Mouse (Mus musculus) regulatory T cell (primary cell): Measurements from ENCODE around the gene Gm45140.

Experiments used
- in situ Hi-C: fragments of 300-600 bp; cut with MboI, MseI; formaldehyde crosslinking; loops from one replicate; pipeline ENCODE4 v1.15.1; 2025; ENCODE audit warnings: high pct_unique_total_duplicates

Gm45140 gene

DNA sequence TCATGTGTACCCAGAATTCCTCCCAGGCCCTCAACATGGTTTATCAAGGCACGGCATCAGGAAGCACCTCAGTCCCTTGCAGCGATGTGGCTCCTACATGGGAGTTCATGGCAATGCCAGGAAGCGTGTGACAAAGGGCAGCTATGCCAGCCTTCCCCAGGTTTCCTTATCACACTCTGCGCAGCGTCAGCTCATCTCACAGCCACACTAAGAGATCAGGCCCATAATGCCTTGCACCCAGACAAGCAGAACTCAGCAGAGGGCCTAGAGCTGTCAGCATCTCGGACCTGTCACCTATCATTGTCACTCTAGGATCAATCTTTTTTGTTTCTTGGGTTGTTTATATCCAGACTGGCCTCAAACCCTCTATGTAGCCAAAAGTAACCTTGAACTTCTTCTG is 36.0 kb downstream of the Gm45140 start:
- in situ Hi-C loops = no loop called here

- in situ Hi-C loops = no loop called here
Observed at GRCm38 (mm10) chr6:87797321-87797720, 38.3 kb downstream of the Gm45140 start.

- in situ Hi-C loops = no loop called here
Observed at GRCm38 (mm10) chr6:87796251-87796880, 39.2 kb downstream of the Gm45140 start.

DNA sequence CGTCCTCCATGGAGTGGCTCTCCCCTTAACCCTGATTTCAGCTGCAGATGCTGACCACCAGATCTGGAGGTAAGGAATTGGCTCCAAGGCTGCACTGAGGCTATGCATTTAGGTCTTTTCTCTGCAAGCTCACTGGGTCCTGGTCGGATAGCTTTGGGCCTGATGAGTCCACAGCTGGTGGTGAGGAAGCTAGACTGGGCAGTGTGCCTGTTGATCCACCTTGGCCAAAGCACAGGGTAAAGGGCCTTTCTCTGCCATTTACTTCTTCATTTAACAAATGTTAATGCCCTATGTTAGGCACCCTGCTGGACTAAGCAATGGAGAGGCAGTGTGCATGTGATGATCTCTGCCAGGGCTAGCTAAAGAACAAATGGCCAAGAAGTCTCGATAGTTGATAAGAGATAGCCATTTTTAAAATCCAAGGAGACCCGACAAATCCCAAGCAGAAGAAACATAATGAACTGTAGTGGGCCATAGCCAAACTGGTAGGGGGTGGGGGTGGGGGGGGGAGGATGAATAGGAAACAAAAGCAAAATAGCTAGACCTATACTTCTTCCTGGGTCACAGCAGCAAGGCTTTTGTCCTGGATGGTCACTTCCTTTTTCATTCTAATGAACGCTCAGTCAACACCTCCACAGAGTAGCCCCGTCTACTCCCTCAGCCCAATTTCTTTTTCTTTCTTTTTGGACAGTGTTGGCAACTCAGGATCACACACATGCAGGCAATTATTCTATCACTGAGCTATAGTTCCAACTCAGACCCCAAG is 40.0 kb downstream of the Gm45140 start:
- in situ Hi-C loops = no loop called here

GRCm38 (mm10) chr6:87793821-87794510 is 41.6 kb downstream of the Gm45140 start:
- in situ Hi-C loops = no loop called here

- in situ Hi-C loops = no loop called here
Observed at GRCm38 (mm10) chr6:87791826-87792225, 43.8 kb downstream of the Gm45140 start.

DNA sequence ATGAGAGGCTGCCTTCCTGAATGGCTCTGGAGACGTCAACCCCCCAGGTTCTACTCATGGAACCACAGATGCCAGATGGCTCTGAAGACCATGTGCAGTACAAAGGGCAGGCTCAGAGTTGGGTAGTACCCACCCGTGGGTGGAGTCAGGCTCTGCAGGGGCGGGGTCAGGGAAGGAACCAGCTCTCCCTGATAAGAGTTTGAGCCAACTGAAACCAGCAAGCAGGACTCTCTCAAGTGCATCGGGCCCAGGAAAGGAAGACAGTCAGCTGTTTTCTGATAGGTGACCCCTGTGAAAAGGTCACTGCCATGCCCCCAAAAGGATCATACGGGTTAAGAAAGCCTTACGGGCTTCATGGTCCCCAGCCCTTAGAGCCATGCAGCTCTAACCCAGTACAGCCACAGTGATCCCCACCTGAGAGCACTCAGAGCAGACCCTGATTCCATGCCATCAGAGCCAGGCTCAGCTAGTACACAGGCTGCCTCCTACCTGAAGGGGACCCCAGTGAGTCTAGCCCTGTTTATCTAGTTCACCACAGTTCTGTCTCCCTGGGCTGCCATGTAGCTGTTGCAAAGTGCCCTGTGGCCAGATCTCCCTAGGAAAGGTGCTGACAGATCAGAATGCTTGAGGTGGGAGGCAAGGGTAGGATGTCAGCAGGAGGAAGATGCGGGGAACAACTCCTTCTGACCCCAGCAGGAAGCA is 44.7 kb downstream of the Gm45140 start:
- in situ Hi-C loops = no loop called here

DNA sequence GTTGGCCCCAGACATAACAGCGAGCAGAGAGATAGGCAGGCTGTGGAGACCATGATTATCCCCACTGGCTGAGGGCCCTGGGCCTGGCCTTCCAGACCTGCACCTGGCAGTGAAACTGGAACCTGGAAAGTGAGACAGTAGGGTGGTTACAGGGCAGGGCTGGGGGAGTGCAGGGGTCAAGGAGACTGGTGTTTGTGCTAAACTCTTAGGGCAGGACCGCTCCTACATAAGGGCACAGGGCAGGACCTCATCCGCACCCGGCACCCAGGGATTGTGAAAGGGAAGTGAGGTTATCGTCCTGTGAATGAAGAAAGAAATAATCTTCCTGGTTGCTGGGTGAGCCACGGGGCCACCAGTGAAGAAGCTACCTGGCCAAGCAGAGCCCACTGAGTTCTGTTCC is 45.8 kb downstream of the Gm45140 start:
- in situ Hi-C loops = loop anchor here (10.0 kb wide), 1 partner anchor 1645 kb away; no protein-coding TSS in a partner anchor

DNA sequence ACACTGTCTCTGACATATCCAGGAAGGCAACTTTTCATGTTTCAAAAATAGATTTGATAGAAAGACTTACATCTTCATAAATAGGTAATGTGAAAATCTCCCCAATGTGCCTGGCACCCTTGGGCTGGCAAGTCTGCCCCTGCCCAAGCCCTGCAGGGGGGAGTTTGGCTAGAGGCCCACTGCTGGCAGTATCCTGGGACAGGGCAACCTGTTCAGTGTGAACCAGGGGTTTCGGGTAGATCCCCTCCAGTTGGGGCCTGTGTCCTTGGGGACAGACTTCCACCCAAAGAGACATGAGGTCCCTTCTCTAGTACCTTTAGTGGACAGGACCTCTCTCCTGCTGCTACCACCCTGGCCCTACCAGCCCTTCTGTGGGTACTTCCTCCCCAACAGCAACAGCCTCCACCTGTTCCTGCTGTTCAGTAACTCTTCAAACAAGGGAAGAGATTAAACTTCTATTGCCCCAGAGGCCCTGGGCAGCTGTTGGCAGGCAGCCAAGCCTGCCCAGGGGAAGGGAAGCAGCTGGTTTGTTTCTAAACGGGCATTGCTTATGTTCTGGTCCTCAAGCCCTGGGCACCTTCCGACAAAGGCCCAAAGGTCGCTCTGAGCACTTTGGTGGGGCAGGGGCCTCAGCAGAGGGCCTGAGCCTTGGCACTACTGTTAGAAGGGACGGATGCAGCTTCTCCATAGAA is 46.6 kb downstream of the Gm45140 start:
- in situ Hi-C loops = loop anchor here (10.0 kb wide), 1 partner anchor 1646 kb away; no protein-coding TSS in a partner anchor

- in situ Hi-C loops = loop anchor here (10.0 kb wide), 1 partner anchor 1646 kb away; no protein-coding TSS in a partner anchor
Observed at GRCm38 (mm10) chr6:87788266-87788895, 47.2 kb downstream of the Gm45140 start.

DNA sequence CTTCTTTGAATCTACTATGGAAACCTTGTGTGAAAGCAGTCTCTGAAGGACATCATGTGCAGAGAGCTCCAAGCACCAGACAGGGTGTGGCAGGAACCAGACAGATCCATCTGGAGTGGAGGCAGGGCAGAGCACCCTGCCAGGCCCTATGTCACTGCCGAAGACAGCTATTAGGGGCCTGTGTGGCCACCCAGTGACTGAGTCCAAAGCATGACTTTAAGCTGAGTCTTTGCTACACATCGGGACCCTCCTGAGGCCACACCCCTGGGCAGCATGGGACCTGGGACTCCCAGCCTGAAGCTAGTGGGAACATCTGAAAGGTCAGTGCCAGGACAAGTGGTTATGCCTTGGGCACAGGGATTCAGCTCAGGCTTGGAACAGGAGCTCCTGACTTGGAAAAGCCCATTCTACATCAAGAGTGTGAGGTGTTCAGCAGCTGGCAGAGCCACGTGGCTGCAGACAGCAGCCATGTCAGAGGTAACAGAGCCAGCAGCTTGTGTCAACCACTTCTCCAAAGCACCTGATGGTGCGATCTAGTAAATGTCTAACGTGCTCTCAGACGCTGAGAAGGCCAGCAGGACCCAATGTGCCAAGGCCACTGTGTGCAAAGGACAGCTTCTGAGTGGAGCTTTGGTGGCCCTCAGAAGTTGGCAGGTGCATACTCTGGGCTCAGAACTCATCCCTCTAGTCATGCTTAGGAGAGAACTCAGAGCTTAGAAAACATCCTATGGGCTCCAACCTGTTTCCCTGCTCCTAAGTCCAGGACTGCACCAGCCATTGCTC is 48.3 kb downstream of the Gm45140 start:
- in situ Hi-C loops = loop anchor here (10.0 kb wide), 1 partner anchor 1648 kb away; no protein-coding TSS in a partner anchor

DNA sequence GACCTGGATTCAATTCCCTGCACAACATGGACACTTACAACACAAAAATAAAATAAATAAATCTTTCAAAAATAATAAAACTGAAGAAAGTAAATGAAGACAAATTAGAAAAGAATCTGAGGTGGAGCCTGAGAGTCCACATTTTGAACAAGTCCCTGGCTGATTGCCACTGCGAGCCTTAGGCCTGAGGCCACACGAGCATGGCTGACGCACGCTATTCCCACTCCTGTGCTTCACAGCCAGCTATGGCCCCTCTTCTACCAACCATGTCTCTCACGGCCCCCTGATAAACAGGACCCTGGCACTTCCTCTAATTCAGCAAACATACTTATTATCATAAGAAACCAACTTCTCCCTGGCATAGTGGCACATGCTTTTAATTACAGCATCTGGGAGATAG is 49.0 kb downstream of the Gm45140 start:
- in situ Hi-C loops = loop anchor here (10.0 kb wide), 1 partner anchor 1648 kb away; no protein-coding TSS in a partner anchor

DNA sequence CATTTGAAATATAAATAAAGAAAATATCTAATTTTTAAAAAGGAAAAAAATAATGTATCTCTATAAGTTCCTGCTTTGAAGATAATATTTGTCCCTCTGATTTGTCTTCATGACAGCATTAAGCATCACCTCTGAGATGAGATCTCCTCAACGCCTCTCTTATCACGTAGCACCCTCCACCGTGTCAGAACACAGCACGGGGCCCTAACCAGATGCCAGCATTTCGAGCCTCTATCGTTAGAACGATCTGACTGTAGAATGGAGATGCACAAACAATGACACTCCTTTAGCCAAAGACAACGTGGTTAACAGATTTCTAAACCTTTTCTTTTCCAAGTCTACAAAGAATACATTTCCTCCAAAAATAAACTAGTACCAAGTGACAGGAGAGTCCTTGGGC is 51.6 kb downstream of the Gm45140 start:
- in situ Hi-C loops = loop anchor here (10.0 kb wide), 1 partner anchor 1651 kb away; no protein-coding TSS in a partner anchor

DNA sequence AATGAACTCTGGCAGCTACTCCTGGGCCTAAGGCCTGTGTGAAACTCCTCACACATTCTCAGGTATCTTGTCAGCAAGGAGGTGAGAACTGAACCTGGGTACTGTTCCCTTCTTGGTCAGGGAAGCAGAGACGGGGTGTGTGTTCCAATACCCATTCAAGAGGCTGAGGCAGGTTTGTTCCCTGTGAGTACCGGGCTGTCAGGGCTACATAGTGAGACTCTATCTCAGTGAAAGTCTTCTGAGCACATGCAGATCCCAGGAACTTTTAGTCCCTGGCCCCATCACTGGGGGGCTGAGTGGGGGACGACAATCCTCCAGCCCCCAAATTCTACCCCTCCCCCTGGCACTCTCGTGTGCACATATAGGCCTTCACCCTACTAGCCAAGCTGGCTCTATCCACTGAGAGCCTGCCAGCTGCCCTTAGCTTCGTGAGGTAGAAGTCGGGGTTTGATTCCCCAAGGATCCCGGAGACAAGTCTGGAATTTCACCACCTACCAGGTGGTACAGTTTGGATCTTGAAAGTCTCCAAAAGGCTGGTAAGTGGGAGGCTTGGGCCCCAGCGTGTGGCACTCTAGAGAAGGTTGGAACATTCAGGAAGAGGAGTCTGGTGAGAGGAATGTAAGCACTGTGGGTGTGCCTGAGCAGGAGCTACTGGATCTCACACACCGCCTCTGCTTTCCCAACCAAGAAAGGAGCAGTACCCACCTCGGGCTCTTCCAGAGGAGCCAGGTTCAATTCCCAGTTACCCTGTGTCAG is 54.9 kb downstream of the Gm45140 start:
- in situ Hi-C loops = loop anchor here (10.0 kb wide), 1 partner anchor 1654 kb away; no protein-coding TSS in a partner anchor

GRCm38 (mm10) chr6:87779174-87780165 is 56.1 kb downstream of the Gm45140 start:
- in situ Hi-C loops = loop anchor here (10.0 kb wide), 1 partner anchor 1655 kb away; no protein-coding TSS in a partner anchor

DNA sequence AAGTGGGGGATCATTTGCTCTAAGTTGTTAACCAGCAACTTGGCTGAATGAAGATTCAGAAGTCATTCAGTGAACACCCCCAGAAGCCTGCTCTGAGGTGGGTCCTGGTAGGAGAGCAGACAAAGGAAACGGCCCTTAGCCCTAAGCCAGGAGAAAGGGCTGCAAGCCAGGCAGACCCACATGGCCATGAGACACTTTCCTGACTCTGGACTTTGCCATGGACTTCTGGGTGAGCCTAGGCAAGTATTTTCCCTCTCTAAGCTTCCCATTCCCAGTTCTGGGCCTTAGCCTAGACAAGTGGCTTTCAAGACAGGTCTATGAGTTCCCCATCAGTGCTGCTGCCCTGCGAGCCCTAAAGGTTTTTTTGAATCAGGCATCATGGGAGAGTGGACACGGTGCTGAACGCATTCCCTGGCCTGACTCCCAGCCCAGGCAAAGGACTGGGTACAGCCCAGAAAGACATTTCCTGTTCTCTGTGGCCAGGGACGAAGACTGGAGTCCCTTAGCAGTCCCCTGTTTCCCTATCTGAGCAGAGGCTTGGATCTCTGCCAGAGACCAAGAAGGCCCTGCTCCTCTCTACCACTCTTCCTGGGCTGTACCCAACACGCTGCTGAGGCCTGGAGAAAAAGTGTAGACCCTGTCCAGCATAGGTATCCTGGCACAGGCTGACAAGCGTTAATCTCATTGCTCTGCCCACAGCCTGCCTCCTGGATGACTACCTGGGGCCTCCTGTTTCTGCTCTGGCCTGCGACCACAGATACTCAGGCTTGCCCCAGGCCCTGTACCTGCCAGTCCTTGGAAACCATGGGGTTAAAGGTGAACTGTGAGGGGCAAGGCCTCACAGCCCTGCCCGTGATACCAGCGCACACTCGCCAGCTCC is 57.1 kb downstream of the Gm45140 start:
- in situ Hi-C loops = no loop called here

DNA sequence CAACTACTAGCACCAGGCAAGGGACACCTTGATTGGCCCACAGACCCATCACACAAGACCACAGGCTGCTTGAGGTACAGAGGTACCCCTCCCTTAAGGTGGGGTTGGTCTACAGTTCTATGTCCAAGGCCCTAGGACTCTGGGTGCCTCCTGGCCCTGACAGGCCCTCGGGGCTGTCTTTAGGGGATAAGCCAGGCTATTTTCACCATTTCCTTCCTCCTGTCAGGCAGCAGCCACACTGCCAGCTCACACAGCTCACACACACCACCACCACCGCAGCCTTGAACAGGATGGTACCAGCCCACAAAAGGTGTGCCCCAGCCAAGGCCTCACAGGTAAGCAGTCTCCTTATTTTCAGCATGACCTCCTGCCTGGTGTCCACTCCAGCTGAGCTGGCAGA is 57.8 kb downstream of the Gm45140 start, which contains the start of gene Gp9:
TSS of gene Gp9 (plus strand) at position 231 of the 400 bp plus-strand sequence.
- in situ Hi-C loops = no loop called here
